Mouse (Mus musculus): ENCODE measurements around the gene Emilin3. TPM values are rescaled to one million over a fixed set of nuclear protein-coding genes. Genes with fewer than 3 reads are reported as not detected.

The Emilin3 gene
- total RNA-seq, 2 experiments from 2014 or later = 13.0 to 14.5 TPM

GRCm38 (mm10) chr2:160880453-160881195, 31.5 kb downstream of the Emilin3 start, which contains the start of gene Lpin3:
Gene Lpin3 (plus strand): TSS chr2:160880670.
- intact Hi-C loops (cut with DNase I) = loop anchor here (5.0 kb wide), 1 partner anchor 88 kb away; no protein-coding TSS in a partner anchor
- peak; percentile 80 for DNase-seq

- intact Hi-C loops (cut with DNase I) = no loop called here
- peak in 1 of 2 experiments; percentile 39 for DNase-seq
Measured at GRCm38 (mm10) chr2:160876115-160876514, 36.0 kb downstream of the Emilin3 start.

- DNase-seq = peak in 1 of 2 experiments; percentile 17
- intact Hi-C loops (cut with DNase I) = no loop called here
Measured at GRCm38 (mm10) chr2:160874231-160874877, 37.8 kb downstream of the Emilin3 start.

DNA sequence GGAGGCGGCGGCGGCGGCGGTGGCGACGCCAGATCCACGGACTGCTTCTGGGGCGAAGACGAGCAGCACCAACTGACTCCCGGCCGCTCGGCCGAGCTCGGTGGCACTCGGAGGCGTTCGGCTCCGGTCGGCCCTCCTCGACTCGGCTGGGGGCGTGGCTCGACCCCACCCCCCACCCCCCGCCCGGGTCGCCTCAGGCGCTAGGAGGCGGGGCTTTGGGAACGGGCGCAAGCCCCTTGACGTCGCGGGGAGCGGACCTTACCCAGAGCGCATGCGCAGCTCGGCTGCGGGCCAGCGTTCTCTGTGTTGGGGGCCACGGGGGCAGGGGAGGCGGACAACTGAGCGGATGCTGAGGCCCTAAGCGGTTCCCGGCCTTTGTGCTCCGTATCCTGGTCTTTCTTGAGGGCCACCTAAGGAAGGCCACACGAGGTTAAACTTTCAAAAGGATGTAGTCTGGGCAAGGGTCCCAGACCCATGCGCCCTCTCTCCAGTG, 39.2 kb downstream of the Emilin3 start, which contains the start of gene Zhx3:
TSS of gene Zhx3 (minus strand) at position 109 of the 493 bp plus-strand sequence.
- peak; percentile 95 to 96 for DNase-seq
- intact Hi-C loops (cut with DNase I) = no loop called here

DNA sequence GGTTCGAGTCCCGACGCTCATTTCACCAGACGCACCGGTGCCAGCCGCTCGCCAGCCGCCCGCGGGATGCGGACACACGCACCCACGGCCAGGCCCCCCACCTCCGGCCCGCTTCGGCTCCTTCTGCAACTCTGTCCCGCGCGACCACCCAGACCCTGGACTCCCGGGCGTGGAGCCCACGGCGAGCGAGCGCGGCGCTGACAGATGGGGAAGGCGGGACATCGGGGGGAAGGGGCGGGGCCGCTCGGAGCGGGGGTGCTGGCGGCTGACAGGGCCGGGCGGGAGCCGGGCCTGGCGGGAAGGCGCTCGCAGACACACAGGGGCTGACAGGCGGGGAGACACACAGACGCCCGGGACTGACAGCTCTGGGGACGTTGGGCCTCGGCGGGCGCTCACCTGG, 39.7 kb downstream of the Emilin3 start:
- DNase-seq = peak; percentile 80 to 82
- intact Hi-C loops (cut with DNase I) = no loop called here

DNA sequence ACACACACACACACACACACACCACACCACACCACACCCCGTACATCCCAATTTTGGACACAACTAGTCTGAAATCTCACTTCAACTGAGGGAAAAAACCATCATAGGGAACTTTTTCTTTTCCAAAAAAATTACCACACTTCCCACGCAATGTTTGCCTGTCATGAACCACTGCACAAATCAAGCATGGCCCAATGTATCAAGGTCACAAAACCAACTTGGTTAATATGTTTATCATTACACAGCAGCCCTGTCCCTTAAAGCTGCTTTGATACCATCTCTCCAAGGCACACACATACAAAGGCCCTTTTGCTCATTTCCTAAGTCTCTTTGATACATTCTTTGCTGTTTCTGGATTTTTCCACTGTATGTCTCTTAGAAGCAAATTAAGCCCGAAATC, 40.8 kb downstream of the Emilin3 start:
- no peak for DNase-seq
- intact Hi-C loops (cut with DNase I) = no loop called here

GRCm38 (mm10) chr2:160869446-160869845, 42.7 kb downstream of the Emilin3 start:
- DNase-seq = no peak
- intact Hi-C loops (cut with DNase I) = no loop called here

- intact Hi-C loops (cut with DNase I) = no loop called here
- DNase-seq = no peak
Measured at GRCm38 (mm10) chr2:160865266-160865665, 46.9 kb downstream of the Emilin3 start.

DNA sequence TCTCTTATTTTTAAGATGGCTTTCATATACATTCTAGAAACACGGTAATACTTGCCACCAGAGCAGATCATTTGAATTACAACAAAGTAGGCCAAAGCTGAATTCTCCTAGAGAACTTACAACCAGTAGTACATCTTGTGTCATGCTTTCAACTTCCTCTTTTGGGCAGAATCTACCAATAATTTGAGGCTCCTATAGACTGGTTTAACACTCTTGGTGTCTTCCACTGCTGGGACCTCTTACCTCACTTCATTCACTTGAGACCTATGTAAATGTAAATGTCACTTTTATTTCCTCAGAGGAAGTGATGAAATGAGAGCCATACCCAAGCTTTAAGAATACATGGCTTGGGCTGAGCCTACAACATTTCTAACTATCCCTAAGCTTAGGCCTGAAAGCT, 48.0 kb downstream of the Emilin3 start:
- no peak for DNase-seq
- intact Hi-C loops (cut with DNase I) = no loop called here

DNA sequence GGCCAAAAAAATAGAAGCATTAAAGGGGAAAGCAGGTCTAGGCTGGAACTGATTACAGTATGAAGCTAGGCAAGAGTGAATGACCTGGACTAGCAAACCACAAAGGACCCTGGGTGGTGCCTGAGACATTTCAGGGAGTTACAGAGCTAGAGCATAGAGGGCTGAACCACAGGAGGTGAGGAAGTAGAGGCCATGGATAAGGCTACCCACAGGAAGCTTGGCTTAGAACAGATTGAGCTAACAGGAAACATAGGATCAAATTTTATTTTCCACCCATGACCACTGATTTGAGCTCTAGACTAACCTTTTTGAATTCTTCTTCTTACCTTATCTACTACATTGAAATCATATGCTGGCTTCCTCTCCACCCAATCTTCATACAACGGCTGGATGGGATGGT, 51.8 kb downstream of the Emilin3 start:
- no peak for DNase-seq
- intact Hi-C loops (cut with DNase I) = no loop called here

Other genes with a start within 250 kb of the Emilin3 start
- 10 to 100 TPM; 97.2 to 99.0 TPM for gene Plcg1, start 181.0 kb downstream of the Emilin3 start, total RNA-seq (2021)
- gene Zhx3, start 39.3 kb downstream of the Emilin3 start, total RNA-seq (2021) = 10 to 100 TPM; 39.1 to 56.8 TPM
- gene Lpin3, start 31.7 kb downstream of the Emilin3 start, total RNA-seq (2021) = 1 to 10 TPM; 2.3 to 5.1 TPM
- gene Chd6, start 196.7 kb upstream of the Emilin3 start, total RNA-seq (2021) = 10 to 100 TPM; 49.0 to 85.3 TPM